Mouse (Mus musculus) liver, postnatal 0 days (tissue): ENCODE data around the gene Ttc4.

Experiments
- CTCF ChIP-seq: sonication (generic); IDR thresholded peaks from 2 replicates; pipeline ENCODE4 v1.5.1; 2016; ENCODE audit warnings: antibody characterized with exemption, low read depth
- EP300 ChIP-seq: IDR thresholded peaks from 2 replicates; pipeline ENCODE4 v1.6.1; 2016; ENCODE audit warnings: antibody characterized with exemption, low read depth, mild to moderate bottlenecking

- no peak for TF ChIP-seq CTCF
- TF ChIP-seq EP300, result no peak
Measured at GRCm38 (mm10) chr4:106665269-106665668, 13.5 kb downstream of the Ttc4 start.
